Mouse (Mus musculus) liver, embryonic 11.5 days (tissue): Measurements from ENCODE around the gene Dhx40. TPM values are rescaled to one million over a fixed set of nuclear protein-coding genes. Genes with fewer than 3 reads are reported as not detected.
"Not testable (repeated sequence)": the region's sequence is repeated elsewhere in the genome, so short reads cannot be mapped to it uniquely, and the experiment has no call there.

ENCODE experiments used
- ATAC-seq: fragments of 200-750 bp; cut with Nextera tagmentation; replicated peaks from 2 replicates; pipeline ENCODE4 v1.8.0; 2017; ENCODE audit warnings: moderate number of reproducible peaks, mild to moderate bottlenecking, moderate TSS enrichment, moderate library complexity; ENCODE audit not compliant: low FRiP score
- DNase-seq: peaks from one replicate; pipeline ENCODE4 v3.0.0-alpha.2; 2017; ENCODE audit warnings: low spot score
- H3K27ac ChIP-seq: fragments of 300-500 bp; sonication (generic); 2 replicates; pipeline ENCODE4 v1.5.1; 2014; ENCODE audit warnings: mild to moderate bottlenecking, low read depth, low read length, control low read depth
- H3K27me3 ChIP-seq: fragments of 300-500 bp; sonication (generic); replicated peaks from 2 replicates; pipeline ENCODE4 v1.6.1; 2014; ENCODE audit warnings: low read length, mixed read lengths; ENCODE audit not compliant: control insufficient read depth, insufficient read depth
- H3K36me3 ChIP-seq: fragments of 300-500 bp; sonication (generic); 2 replicates; pipeline ENCODE4 v1.6.1; 2014; ENCODE audit warnings: mild to moderate bottlenecking, low read length, moderate library complexity, mixed read lengths; ENCODE audit not compliant: control insufficient read depth, insufficient read depth
- H3K4me1 ChIP-seq: fragments of 300-500 bp; sonication (generic); replicated peaks from 2 replicates; pipeline ENCODE4 v1.6.1; 2014; ENCODE audit warnings: low read length, mixed read lengths; ENCODE audit not compliant: control insufficient read depth, insufficient read depth
- H3K4me2 ChIP-seq: fragments of 300-500 bp; sonication (generic); 2 replicates; pipeline ENCODE4 v1.6.1; 2014; ENCODE audit warnings: mild to moderate bottlenecking, control low read depth, moderate library complexity
- H3K4me3 ChIP-seq: fragments of 300-500 bp; sonication (generic); 2 replicates; pipeline ENCODE4 v1.5.1; 2014; ENCODE audit warnings: low read depth, low read length, control low read depth
- H3K9ac ChIP-seq: fragments of 300-500 bp; sonication (generic); 2 replicates; pipeline ENCODE4 v1.6.1; 2014; ENCODE audit warnings: low read depth, low read length, control low read depth
- H3K9me3 ChIP-seq: fragments of 300-500 bp; sonication (generic); 2 replicates; pipeline ENCODE4 v1.6.1; 2016; ENCODE audit warnings: low read length, inconsistent platforms, mixed read lengths; ENCODE audit not compliant: control insufficient read depth
- WGBS: fragments of 180-500 bp; shearing (Covaris S2); extraction: QIAGEN DNeasy Blood & Tissue Kit; methylation state at CpG from one replicate; pipeline ENCODE4 v1.1.7; 2014; 5-methylcytosine and 5-hydroxymethylcytosine counted together
- polyA plus RNA-seq: library from polyadenylated mRNA; unstranded; fragments of >200 nt; fragmentation: Nextera tagmentation; extraction: Ambion mirVana; gene quantifications from 2 replicates; pipeline ENCODE4 v1.2.1, GENCODE M21; 2014

The Dhx40 gene
- polyA plus RNA-seq, 1 experiment from 2014 or later = 15.4 TPM

GRCm38 (mm10) chr11:86827476-86828245 lies 20.1 kb upstream of the Dhx40 start:
- no peak overlapping the region for H3K9ac ChIP-seq
- H3K4me1 ChIP-seq = no peaks in the 10 kb centered on the region
- H3K27me3 ChIP-seq = no peaks in the 10 kb centered on the region
- WGBS = 64% methylated on average over 2 of the region's 2 CpGs
- H3K9me3 ChIP-seq = no peaks in the 10 kb centered on the region
- no peak overlapping the region for H3K27ac ChIP-seq
- H3K4me2 ChIP-seq = no peak overlapping the region
- DNase-seq (no peak), ATAC-seq (no peak)
- no peaks in the 10 kb centered on the region for H3K36me3 ChIP-seq
- no peak overlapping the region for H3K4me3 ChIP-seq

GRCm38 (mm10) chr11:86824433-86824832 lies 16.9 kb upstream of the Dhx40 start:
- 94% methylated on average over 6 of the region's 7 CpGs for WGBS
- no peaks in the 10 kb centered on the region for H3K27me3 ChIP-seq
- no peaks in the 10 kb centered on the region for H3K4me1 ChIP-seq
- DNase-seq (no peak), ATAC-seq (no peak)
- no peak overlapping the region for H3K27ac ChIP-seq
- no peaks in the 10 kb centered on the region for H3K36me3 ChIP-seq
- H3K9ac ChIP-seq = no peak overlapping the region
- H3K9me3 ChIP-seq = no peaks in the 10 kb centered on the region
- H3K4me2 ChIP-seq = no peak overlapping the region
- H3K4me3 ChIP-seq = no peak overlapping the region

GRCm38 (mm10) chr11:86822531-86822930 lies 15.0 kb upstream of the Dhx40 start:
- WGBS = 87% methylated on average over 7 of the region's 7 CpGs
- ATAC-seq (no peak), DNase-seq (no peak)
- no peaks in the 10 kb centered on the region for H3K36me3 ChIP-seq
- no peak overlapping the region for H3K4me3 ChIP-seq
- H3K27ac ChIP-seq = no peak overlapping the region
- H3K9me3 ChIP-seq = no peaks in the 10 kb centered on the region
- no peak overlapping the region for H3K4me2 ChIP-seq
- H3K27me3 ChIP-seq = no peaks in the 10 kb centered on the region
- no peak overlapping the region for H3K9ac ChIP-seq
- no peaks in the 10 kb centered on the region for H3K4me1 ChIP-seq

GRCm38 (mm10) chr11:86819536-86819935 lies 12.0 kb upstream of the Dhx40 start:
- no peak overlapping the region for H3K27ac ChIP-seq
- H3K4me1 ChIP-seq = no peaks in the 10 kb centered on the region
- 78% methylated on average over 8 of the region's 8 CpGs for WGBS
- no peak for DNase-seq
- no peaks in the 10 kb centered on the region for H3K27me3 ChIP-seq
- H3K9ac ChIP-seq = no peak overlapping the region
- no peaks in the 10 kb centered on the region for H3K36me3 ChIP-seq
- H3K4me3 ChIP-seq = no peak overlapping the region
- H3K4me2 ChIP-seq = no peak overlapping the region
- ATAC-seq = no peak
- H3K9me3 ChIP-seq = no peaks in the 10 kb centered on the region

- Histone ChIP-seq H3K4me2 (no peak overlapping the region), H3K27ac (no peak overlapping the region), H3K4me1 (no peaks in the 10 kb centered on the region), H3K9ac (no peak overlapping the region), H3K36me3 (no peaks in the 10 kb centered on the region), H3K27me3 (no peaks in the 10 kb centered on the region), H3K9me3 (no peaks in the 10 kb centered on the region), H3K4me3 (no peak overlapping the region)
- DNase-seq (no peak), ATAC-seq (no peak)
- WGBS = 85% methylated on average over 2 of the region's 2 CpGs
These were observed 11.4 kb upstream of the Dhx40 start for GRCm38 (mm10) chr11:86818928-86819327.

- not testable (repeated sequence) for H3K9me3 ChIP-seq, H3K9ac ChIP-seq, ATAC-seq, H3K27ac ChIP-seq, H3K36me3 ChIP-seq, H3K27me3 ChIP-seq, H3K4me1 ChIP-seq, DNase-seq, H3K4me2 ChIP-seq, H3K4me3 ChIP-seq
- WGBS = 77% methylated on average over 3 of the region's 3 CpGs
These were observed 8.7 kb upstream of the Dhx40 start for GRCm38 (mm10) chr11:86816288-86816687.

GRCm38 (mm10) chr11:86814481-86814880 lies 6.9 kb upstream of the Dhx40 start:
- ATAC-seq, H3K9ac ChIP-seq, H3K27me3 ChIP-seq, DNase-seq, H3K4me3 ChIP-seq, H3K9me3 ChIP-seq, H3K27ac ChIP-seq, H3K4me2 ChIP-seq, H3K36me3 ChIP-seq, H3K4me1 ChIP-seq: not testable (repeated sequence)
- 0% methylated on average over 5 of the region's 11 CpGs for WGBS

GRCm38 (mm10) chr11:86813256-86813655 lies 5.7 kb upstream of the Dhx40 start:
- DNase-seq, H3K4me1 ChIP-seq, H3K27ac ChIP-seq, H3K4me3 ChIP-seq, H3K9me3 ChIP-seq, H3K36me3 ChIP-seq, H3K4me2 ChIP-seq, H3K27me3 ChIP-seq, H3K9ac ChIP-seq, ATAC-seq: not testable (repeated sequence)
- 60% methylated on average over 5 of the region's 11 CpGs for WGBS

GRCm38 (mm10) chr11:86811326-86811630 lies 3.7 kb upstream of the Dhx40 start:
- no peak overlapping the region for H3K9ac ChIP-seq
- no peak overlapping the region for H3K27ac ChIP-seq
- DNase-seq (no peak), ATAC-seq (no peak)
- no peaks in the 10 kb centered on the region for H3K9me3 ChIP-seq
- H3K36me3 ChIP-seq = no peaks in the 10 kb centered on the region
- no peaks in the 10 kb centered on the region for H3K4me1 ChIP-seq
- no peaks in the 10 kb centered on the region for H3K27me3 ChIP-seq
- 87% methylated on average over 1 of the region's 1 CpGs for WGBS
- no peak overlapping the region for H3K4me2 ChIP-seq
- no peak overlapping the region for H3K4me3 ChIP-seq
